Mouse (Mus musculus) brain, embryonic 14.5 days (tissue): ENCODE results near the gene 2300009A05Rik.

Experiments used
- CTCF ChIP-seq: fragments of 200-500 bp; IDR thresholded peaks from 2 replicates; pipeline ENCODE4 v1.5.1; 2012; ENCODE audit warnings: inconsistent platforms, mild to moderate bottlenecking, moderate library complexity, borderline replicate concordance; ENCODE audit not compliant: insufficient read depth, insufficient read length; ENCODE audit errors: extremely low read depth
- POLR2A ChIP-seq: fragments of 200-500 bp; IDR thresholded peaks from 2 replicates; pipeline ENCODE4 v1.6.1; 2012; ENCODE audit warnings: mild to moderate bottlenecking, inconsistent platforms, borderline replicate concordance; ENCODE audit not compliant: poor library complexity, insufficient read depth, insufficient read length, severe bottlenecking; ENCODE audit errors: extremely low read depth

DNA sequence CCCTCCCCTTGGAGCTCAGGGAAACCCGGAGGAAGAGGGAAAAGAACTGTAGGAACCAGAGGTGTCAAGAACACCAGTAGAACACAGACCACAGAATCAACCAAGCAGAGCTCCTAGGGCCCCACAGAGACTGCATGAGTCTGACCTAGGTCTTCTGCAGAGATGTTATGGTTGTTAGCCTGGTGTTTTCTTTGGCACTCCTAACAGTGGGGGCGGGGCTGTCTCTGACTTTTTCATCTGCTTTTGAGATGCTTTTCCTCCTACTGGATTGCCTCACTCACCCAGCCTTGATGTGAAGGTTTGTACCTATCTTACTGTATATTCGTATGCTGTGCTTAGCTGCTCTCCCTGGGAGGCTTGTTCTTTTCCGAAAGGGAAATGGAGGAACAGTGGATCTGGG lies 44.9 kb downstream of the 2300009A05Rik start:
- no peak for TF ChIP-seq CTCF
- TF ChIP-seq POLR2A, result no peak
